Mouse (Mus musculus): ENCODE measurements at regions not wholly inside any gene's neighbourhood (a gene's known extent, or its start where the extent isn't known, plus 50 kb on each side); places are given as distances from the start of the nearest gene placed in this dataset.

- no peak for DNase-seq
Observed at GRCm38 (mm10) chr14:79852683-79853082, 81.6 kb upstream of the Pcdh8 start.

GRCm38 (mm10) chr14:79851795-79852194 is 80.7 kb upstream of the Pcdh8 start:
- DNase-seq, result no peak

GRCm38 (mm10) chr14:79851231-79851630 is 80.1 kb upstream of the Pcdh8 start:
- DNase-seq, result peak; percentile 66 to 77

GRCm38 (mm10) chr14:79849617-79850435 is 78.7 kb upstream of the Pcdh8 start:
- DNase-seq, result no peak

GRCm38 (mm10) chr14:79848116-79848515 is 77.0 kb upstream of the Pcdh8 start:
- no peak for DNase-seq

GRCm38 (mm10) chr14:79844306-79844705 is 73.2 kb upstream of the Pcdh8 start:
- no peak for DNase-seq

- DNase-seq, result peak; percentile 68 to 74
Observed at GRCm38 (mm10) chr14:79843135-79843550, 72.0 kb upstream of the Pcdh8 start.

- DNase-seq, result peak in 1 of 2 experiments; percentile 34
Observed at GRCm38 (mm10) chr14:79842734-79843133, 71.6 kb upstream of the Pcdh8 start.

GRCm38 (mm10) chr14:79837101-79837500 is 66.0 kb upstream of the Pcdh8 start:
- no peak for DNase-seq

- DNase-seq, result no peak
Observed at GRCm38 (mm10) chr14:79836186-79836585, 65.1 kb upstream of the Pcdh8 start.

- no peak for DNase-seq
Observed at GRCm38 (mm10) chr14:79824670-79825446, 53.7 kb upstream of the Pcdh8 start.

GRCm38 (mm10) chr14:79822453-79823117 is 51.5 kb upstream of the Pcdh8 start:
- no peak for DNase-seq

GRCm38 (mm10) chr14:79822011-79822435 is 50.9 kb upstream of the Pcdh8 start:
- DNase-seq, result no peak

- no peak for DNase-seq
Observed at GRCm38 (mm10) chr14:79821352-79822010, 50.4 kb upstream of the Pcdh8 start.

Data from cerebellum, postnatal 14 days (tissue).